Mouse (Mus musculus): Measurements from ENCODE around the gene Adprhl2.

DNA sequence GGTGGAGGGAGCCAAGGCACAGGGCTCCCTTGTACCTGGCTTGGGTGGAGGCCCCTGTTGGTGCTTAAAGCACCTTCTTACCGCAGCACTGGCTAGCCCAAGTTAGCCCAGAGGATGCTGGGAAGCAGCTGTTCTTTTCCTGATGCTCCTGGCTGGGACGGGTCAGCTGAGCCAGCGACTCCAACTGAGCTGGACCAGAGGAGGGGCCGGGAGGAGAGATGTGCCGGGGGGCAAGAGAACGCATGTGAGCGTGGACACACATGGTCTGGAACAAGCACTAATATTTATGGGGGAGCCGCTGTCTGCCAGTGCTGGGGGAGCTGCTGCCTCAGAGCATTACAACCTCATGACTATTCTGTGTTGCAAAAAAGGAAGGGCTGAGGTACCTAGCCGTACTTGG is 42.5 kb downstream of the Adprhl2 start:
- TF ChIP-seq POLR2A (IDR thresholded peaks at IDR 0.05; ENCODE audit: borderline replicate concordance, extremely low read depth, low read depth, low read length) = no peak
- TF ChIP-seq CTCF (IDR thresholded peaks at IDR 0.05; ENCODE audit: insufficient read depth, low read length) = no peak

Measured in lung, adult 2 months (tissue).